Mouse (Mus musculus) liver, embryonic 11.5 days (tissue): ENCODE measurements around the gene 2010111I01Rik. TPM values are rescaled to one million over a fixed set of nuclear protein-coding genes. Genes with fewer than 3 reads are reported as not detected.
"Not testable (repeated sequence)": the region's sequence is repeated elsewhere in the genome, so short reads cannot be mapped to it uniquely, and the experiment has no call there.

Experiments used
- ATAC-seq: fragments of 200-750 bp; cut with Nextera tagmentation; replicated peaks from 2 replicates; pipeline ENCODE4 v1.8.0; 2017; ENCODE audit warnings: moderate number of reproducible peaks, mild to moderate bottlenecking, moderate TSS enrichment, moderate library complexity; ENCODE audit not compliant: low FRiP score
- DNase-seq: peaks from one replicate; pipeline ENCODE4 v3.0.0-alpha.2; 2017; ENCODE audit warnings: low spot score
- H3K27ac ChIP-seq: fragments of 300-500 bp; sonication (generic); 2 replicates; pipeline ENCODE4 v1.5.1; 2014; ENCODE audit warnings: mild to moderate bottlenecking, low read depth, low read length, control low read depth
- H3K27me3 ChIP-seq: fragments of 300-500 bp; sonication (generic); replicated peaks from 2 replicates; pipeline ENCODE4 v1.6.1; 2014; ENCODE audit warnings: low read length, mixed read lengths; ENCODE audit not compliant: control insufficient read depth, insufficient read depth
- H3K36me3 ChIP-seq: fragments of 300-500 bp; sonication (generic); 2 replicates; pipeline ENCODE4 v1.6.1; 2014; ENCODE audit warnings: mild to moderate bottlenecking, low read length, moderate library complexity, mixed read lengths; ENCODE audit not compliant: control insufficient read depth, insufficient read depth
- H3K4me1 ChIP-seq: fragments of 300-500 bp; sonication (generic); replicated peaks from 2 replicates; pipeline ENCODE4 v1.6.1; 2014; ENCODE audit warnings: low read length, mixed read lengths; ENCODE audit not compliant: control insufficient read depth, insufficient read depth
- H3K4me2 ChIP-seq: fragments of 300-500 bp; sonication (generic); 2 replicates; pipeline ENCODE4 v1.6.1; 2014; ENCODE audit warnings: mild to moderate bottlenecking, control low read depth, moderate library complexity
- H3K4me3 ChIP-seq: fragments of 300-500 bp; sonication (generic); 2 replicates; pipeline ENCODE4 v1.5.1; 2014; ENCODE audit warnings: low read depth, low read length, control low read depth
- H3K9ac ChIP-seq: fragments of 300-500 bp; sonication (generic); 2 replicates; pipeline ENCODE4 v1.6.1; 2014; ENCODE audit warnings: low read depth, low read length, control low read depth
- H3K9me3 ChIP-seq: fragments of 300-500 bp; sonication (generic); 2 replicates; pipeline ENCODE4 v1.6.1; 2016; ENCODE audit warnings: low read length, inconsistent platforms, mixed read lengths; ENCODE audit not compliant: control insufficient read depth
- WGBS: fragments of 180-500 bp; shearing (Covaris S2); extraction: QIAGEN DNeasy Blood & Tissue Kit; methylation state at CpG from one replicate; pipeline ENCODE4 v1.1.7; 2014; 5-methylcytosine and 5-hydroxymethylcytosine counted together
- polyA plus RNA-seq: library from polyadenylated mRNA; unstranded; fragments of >200 nt; fragmentation: Nextera tagmentation; extraction: Ambion mirVana; gene quantifications from 2 replicates; pipeline ENCODE4 v1.2.1, GENCODE M21; 2014

2010111I01Rik gene
- polyA plus RNA-seq, 1 experiment from 2014 or later: 30.6 TPM

GRCm38 (mm10) chr13:63072376-63072775 lies 107.7 kb downstream of the 2010111I01Rik start:
- Histone ChIP-seq H3K27me3 (no peaks in the 10 kb centered on the region), H3K4me3 (no peak overlapping the region), H3K4me2 (no peak overlapping the region), H3K4me1 (no peaks in the 10 kb centered on the region; the same call in 1 of the 2 replicates), H3K27ac (no peak overlapping the region), H3K9me3 (no peaks in the 10 kb centered on the region), H3K36me3 (no peaks in the 10 kb centered on the region), H3K9ac (no peak overlapping the region)
- ATAC-seq: peak; percentile 61; the same call in 1 of the 2 replicates
- WGBS: 32% methylated on average over 3 of the region's 3 CpGs
- DNase-seq: no peak

- H3K27ac ChIP-seq: no peak overlapping the region
- WGBS: 66% methylated on average over 9 of the region's 9 CpGs
Observed at GRCm38 (mm10) chr13:63073911-63074675, 109.4 kb downstream of the 2010111I01Rik start.

GRCm38 (mm10) chr13:63074676-63074991 lies 109.9 kb downstream of the 2010111I01Rik start:
- no peak for ATAC-seq
- Histone ChIP-seq H3K9me3 (no peaks in the 10 kb centered on the region), H3K36me3 (no peaks in the 10 kb centered on the region), H3K4me2 (no peak overlapping the region), H3K4me1 (no peaks in the 10 kb centered on the region; the same call in 1 of the 2 replicates), H3K9ac (no peak overlapping the region), H3K27ac (no peak overlapping the region), H3K4me3 (no peak overlapping the region), H3K27me3 (no peaks in the 10 kb centered on the region)
- WGBS: 70% methylated on average over 3 of the region's 3 CpGs
- DNase-seq: no peak

More at GRCm38 (mm10) chr13:63073911-63074675, 109.4 kb downstream of the 2010111I01Rik start:
- H3K9me3 ChIP-seq: no peaks in the 10 kb centered on the region
- no peak overlapping the region for H3K4me3 ChIP-seq
- no peak overlapping the region for H3K9ac ChIP-seq
- no peaks in the 10 kb centered on the region for H3K27me3 ChIP-seq
- H3K36me3 ChIP-seq: no peaks in the 10 kb centered on the region
- DNase-seq: no peak
- no peak overlapping the region for H3K4me2 ChIP-seq
- no peaks in the 10 kb centered on the region; the same call in 1 of the 2 replicates for H3K4me1 ChIP-seq
- no peak for ATAC-seq

GRCm38 (mm10) chr13:63075331-63075855 lies 110.7 kb downstream of the 2010111I01Rik start:
- Histone ChIP-seq H3K9ac (no peak overlapping the region), H3K4me2 (no peak overlapping the region), H3K4me1 (no peaks in the 10 kb centered on the region; the same call in 1 of the 2 replicates), H3K27ac (no peak overlapping the region), H3K27me3 (no peaks in the 10 kb centered on the region), H3K36me3 (no peaks in the 10 kb centered on the region), H3K4me3 (no peak overlapping the region), H3K9me3 (no peaks in the 10 kb centered on the region)
- DNase-seq: no peak
- 81% methylated on average over 2 of the region's 2 CpGs for WGBS
- no peak for ATAC-seq

- Histone ChIP-seq H3K9ac (no peak overlapping the region), H3K27ac (no peak overlapping the region), H3K9me3 (no peaks in the 10 kb centered on the region), H3K4me2 (no peak overlapping the region), H3K36me3 (no peaks in the 10 kb centered on the region), H3K27me3 (no peaks in the 10 kb centered on the region), H3K4me3 (no peak overlapping the region), H3K4me1 (no peaks in the 10 kb centered on the region)
- no peak for DNase-seq
- 59% methylated on average over 4 of the region's 4 CpGs for WGBS
- ATAC-seq: no peak
Observed at GRCm38 (mm10) chr13:63080191-63080590, 115.5 kb downstream of the 2010111I01Rik start.

GRCm38 (mm10) chr13:63080823-63081222 lies 116.1 kb downstream of the 2010111I01Rik start:
- no peaks in the 10 kb centered on the region for H3K9me3 ChIP-seq
- DNase-seq (no peak), ATAC-seq (no peak)
- no peak overlapping the region for H3K4me3 ChIP-seq
- 83% methylated on average over 2 of the region's 2 CpGs for WGBS
- H3K4me1 ChIP-seq: no peaks in the 10 kb centered on the region
- no peaks in the 10 kb centered on the region for H3K27me3 ChIP-seq
- H3K36me3 ChIP-seq: no peaks in the 10 kb centered on the region
- no peak overlapping the region for H3K9ac ChIP-seq
- no peak overlapping the region for H3K27ac ChIP-seq
- no peak overlapping the region for H3K4me2 ChIP-seq

GRCm38 (mm10) chr13:63082555-63083136 lies 118.0 kb downstream of the 2010111I01Rik start:
- H3K27ac ChIP-seq: no peak overlapping the region
- WGBS: 70% methylated on average over 5 of the region's 5 CpGs
- no peaks in the 10 kb centered on the region for H3K4me1 ChIP-seq
- no peaks in the 10 kb centered on the region for H3K27me3 ChIP-seq
- no peaks in the 10 kb centered on the region for H3K9me3 ChIP-seq
- ATAC-seq (no peak), DNase-seq (no peak)
- H3K4me2 ChIP-seq: no peak overlapping the region
- no peak overlapping the region for H3K9ac ChIP-seq
- H3K36me3 ChIP-seq: no peaks in the 10 kb centered on the region
- no peak overlapping the region for H3K4me3 ChIP-seq

GRCm38 (mm10) chr13:63083139-63083538 lies 118.4 kb downstream of the 2010111I01Rik start:
- H3K36me3 ChIP-seq, DNase-seq, H3K9ac ChIP-seq, ATAC-seq, H3K9me3 ChIP-seq, H3K4me3 ChIP-seq, H3K27ac ChIP-seq, H3K4me1 ChIP-seq, H3K27me3 ChIP-seq, H3K4me2 ChIP-seq: not testable (repeated sequence)
- WGBS: 79% methylated on average over 7 of the region's 7 CpGs
